Mouse (Mus musculus): Measurements from ENCODE around the gene Slc9a4.

GRCm38 (mm10) chr1:40547064-40547572 lies 32.8 kb upstream of the Slc9a4 start:
- no peak for TF ChIP-seq CEBPB (IDR thresholded peaks at IDR 0.05; ENCODE audit: insufficient read depth, poor library complexity, severe bottlenecking)
- TF ChIP-seq POLR2A (IDR thresholded peaks at IDR 0.05; ENCODE audit: insufficient read length, low read depth), result no peak
- TF ChIP-seq MAX (IDR thresholded peaks at IDR 0.05; ENCODE audit: low read depth), result no peak
- TF ChIP-seq REST (IDR thresholded peaks at IDR 0.05; ENCODE audit: insufficient read depth, insufficient read length), result no peak
- TF ChIP-seq USF1 (IDR thresholded peaks at IDR 0.05; ENCODE audit: low read depth), result no peak
- no peak for TF ChIP-seq TCF12 (IDR thresholded peaks at IDR 0.05; ENCODE audit: insufficient read depth, poor library complexity, severe bottlenecking)
- no peak for TF ChIP-seq MYOG (IDR thresholded peaks at IDR 0.05; ENCODE audit: control insufficient read depth in 1 of 3, insufficient read depth in 1 of 3, insufficient read length in 2 of 3, low read depth in 2 of 3)
- TF ChIP-seq TCF3 (IDR thresholded peaks at IDR 0.05; ENCODE audit: insufficient read length, low read depth), result no peak
- no peak for TF ChIP-seq POLR2AphosphoS2 (IDR thresholded peaks at IDR 0.05; ENCODE audit: insufficient read length, low read depth)
- no peak for TF ChIP-seq MYOD1 (IDR thresholded peaks at IDR 0.05; ENCODE audit: control insufficient read depth in 1 of 3, insufficient read length in 2 of 3, low read depth in 2 of 3)
- no peak for TF ChIP-seq E2F4 (IDR thresholded peaks at IDR 0.05; ENCODE audit: insufficient read depth)
- TF ChIP-seq SRF (IDR thresholded peaks at IDR 0.05; ENCODE audit: control insufficient read depth, insufficient read length, low read depth), result no peak

Measured in myocyte (in vitro differentiated cells).